Mouse (Mus musculus) thymus, adult 2 months (tissue): Measurements from ENCODE around the gene Rmdn2. TPM values are rescaled to one million over a fixed set of nuclear protein-coding genes. Genes with fewer than 3 reads are reported as not detected.

Source experiments
- DNase-seq: peaks from one replicate; pipeline ENCODE4 v3.0.0; 2021
- H3K27ac ChIP-seq: fragments of 200-500 bp; 2 replicates; pipeline ENCODE4 v1.5.1; 2012; ENCODE audit warnings: low read length, control low read depth; ENCODE audit not compliant: control insufficient read depth, insufficient read depth
- H3K27me3 ChIP-seq: fragments of 200-500 bp; 2 replicates; pipeline ENCODE4 v1.6.1; 2012; ENCODE audit warnings: mild to moderate bottlenecking, low read length, moderate library complexity, mixed read lengths; ENCODE audit not compliant: control insufficient read depth, insufficient read depth
- H3K36me3 ChIP-seq: fragments of 200-500 bp; 2 replicates; pipeline ENCODE4 v1.6.1; 2012; ENCODE audit warnings: mild to moderate bottlenecking, low read length, moderate library complexity; ENCODE audit not compliant: control insufficient read depth, insufficient read depth
- H3K4me1 ChIP-seq: fragments of 200-500 bp; replicated peaks from 2 replicates; pipeline ENCODE4 v1.6.1; 2012; ENCODE audit warnings: low read length; ENCODE audit not compliant: control insufficient read depth, insufficient read depth
- H3K4me3 ChIP-seq: fragments of 200-500 bp; 2 replicates; pipeline ENCODE4 v1.5.1; 2012; ENCODE audit warnings: mild to moderate bottlenecking, low read length, control low read depth, moderate library complexity; ENCODE audit not compliant: control insufficient read depth, insufficient read depth
- CTCF ChIP-seq: fragments of 200-500 bp; IDR thresholded peaks from 2 replicates; pipeline ENCODE4 v1.5.1; 2012; ENCODE audit warnings: mild to moderate bottlenecking, control low read depth, low read length, moderate library complexity, borderline replicate concordance; ENCODE audit not compliant: control insufficient read depth, poor library complexity, insufficient read depth; ENCODE audit errors: extremely low read depth
- POLR2A ChIP-seq: fragments of 200-500 bp; IDR thresholded peaks from 2 replicates; pipeline ENCODE4 v1.6.1; 2012; ENCODE audit warnings: mild to moderate bottlenecking, low read length, control low read depth, moderate library complexity; ENCODE audit not compliant: control insufficient read depth, poor library complexity, insufficient read depth; ENCODE audit errors: extremely low read depth
- WGBS: fragments of 180-500 bp; shearing (Covaris S2); methylation state at CpG from one replicate; pipeline ENCODE4 v1.1.7; 2018; 5-methylcytosine and 5-hydroxymethylcytosine counted together
- polyA plus RNA-seq: library from polyadenylated mRNA; depleted of rRNA; stranded (reverse); fragments of >200 nt; gene quantifications from 2 replicates; pipeline ENCODE4 v1.2.3, GENCODE M21; 2012

The Rmdn2 gene
- polyA plus RNA-seq, 1 experiment: 0.97 TPM

GRCm38 (mm10) chr17:79600108-79600507, 11.6 kb upstream of the Rmdn2 start:
- Histone ChIP-seq H3K36me3 (no peaks in the 10 kb centered on the region), H3K4me3 (no peak overlapping the region), H3K4me1 (peaks cover 2% of the 10 kb centered on the region), H3K27me3 (no peaks in the 10 kb centered on the region), H3K27ac (no peak overlapping the region)
- no peak for DNase-seq
- TF ChIP-seq CTCF: no peak
- TF ChIP-seq POLR2A: no peak
- 93% methylated on average over 4 of the region's 4 CpGs for WGBS

DNA sequence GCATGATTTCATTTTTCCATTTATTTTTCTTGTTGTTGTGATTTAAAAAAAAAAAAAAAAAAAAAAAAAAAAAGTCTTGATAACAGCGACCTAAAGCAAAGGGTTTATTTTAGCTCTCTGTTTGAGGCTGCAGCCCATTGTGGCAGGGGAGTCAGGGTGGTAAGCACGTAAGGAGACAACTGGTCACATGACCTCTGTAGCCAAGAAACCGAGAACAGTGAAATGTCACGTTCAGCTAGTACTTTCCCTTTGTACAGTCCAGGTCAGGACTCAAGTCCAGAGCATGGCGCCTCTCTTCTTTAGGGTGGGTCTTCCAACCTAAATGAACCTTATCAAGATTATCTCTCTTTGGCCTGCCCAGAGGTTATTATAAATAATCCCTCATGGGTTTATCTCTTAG, 9.3 kb upstream of the Rmdn2 start:
- DNase-seq: no peak
- Histone ChIP-seq H3K27ac (no peak overlapping the region), H3K36me3 (no peaks in the 10 kb centered on the region), H3K4me3 (no peak overlapping the region), H3K27me3 (no peaks in the 10 kb centered on the region), H3K4me1 (peaks cover 2% of the 10 kb centered on the region)
- TF ChIP-seq CTCF: no peak
- TF ChIP-seq POLR2A: no peak
- 76% methylated on average over 5 of the region's 5 CpGs for WGBS

DNA sequence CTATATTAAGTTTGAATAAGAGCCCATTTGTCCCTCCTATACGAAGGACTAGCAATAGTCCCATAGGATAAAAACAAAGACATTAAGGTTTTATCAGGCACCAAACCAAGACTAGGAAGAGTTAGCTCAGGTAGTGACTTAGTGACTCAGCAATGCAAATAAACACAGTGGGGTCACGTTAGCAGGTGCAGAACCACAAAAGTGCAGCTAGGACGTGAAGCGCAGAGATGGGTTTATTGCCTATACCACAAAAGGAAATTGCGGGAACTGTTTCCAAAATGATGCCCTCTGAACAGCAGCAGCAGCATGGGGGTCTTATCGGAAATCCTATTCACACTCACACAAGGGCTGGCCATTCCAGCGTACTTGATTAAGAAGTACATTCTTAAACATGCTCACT, 8.2 kb upstream of the Rmdn2 start:
- Histone ChIP-seq H3K27ac (no peak overlapping the region), H3K36me3 (no peaks in the 10 kb centered on the region), H3K4me1 (peaks cover 2% of the 10 kb centered on the region), H3K4me3 (no peak overlapping the region), H3K27me3 (no peaks in the 10 kb centered on the region)
- TF ChIP-seq CTCF (no peak), POLR2A (no peak)
- WGBS: 17% methylated on average over 7 of the region's 7 CpGs
- DNase-seq: peak; percentile 24

DNA sequence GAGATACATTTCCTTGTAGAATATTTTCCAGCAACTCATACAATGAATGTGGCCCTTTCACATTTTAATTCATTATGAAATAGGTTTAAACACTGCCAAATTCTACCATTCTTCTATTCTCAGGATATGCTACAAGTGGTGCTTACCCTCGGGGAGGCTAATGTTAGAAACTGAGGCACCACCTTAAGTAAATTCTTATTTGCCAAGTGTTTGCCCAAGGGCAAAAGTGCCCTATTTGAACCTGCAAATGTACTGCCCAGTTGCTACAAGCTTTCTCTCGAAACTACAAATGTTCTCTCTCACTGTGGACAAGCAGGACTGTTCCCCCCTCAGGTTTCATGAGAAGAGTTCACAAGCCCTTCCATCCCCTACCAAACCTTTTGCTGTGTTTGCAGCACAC, 5.9 kb upstream of the Rmdn2 start:
- no peak for DNase-seq
- no peaks in the 10 kb centered on the region for H3K27me3 ChIP-seq
- H3K4me1 ChIP-seq: peaks cover 2% of the 10 kb centered on the region
- H3K36me3 ChIP-seq: no peaks in the 10 kb centered on the region
- WGBS: 96% methylated on average over 2 of the region's 2 CpGs
- no peak for TF ChIP-seq CTCF
- H3K27ac ChIP-seq: no peak overlapping the region
- no peak overlapping the region for H3K4me3 ChIP-seq

DNA sequence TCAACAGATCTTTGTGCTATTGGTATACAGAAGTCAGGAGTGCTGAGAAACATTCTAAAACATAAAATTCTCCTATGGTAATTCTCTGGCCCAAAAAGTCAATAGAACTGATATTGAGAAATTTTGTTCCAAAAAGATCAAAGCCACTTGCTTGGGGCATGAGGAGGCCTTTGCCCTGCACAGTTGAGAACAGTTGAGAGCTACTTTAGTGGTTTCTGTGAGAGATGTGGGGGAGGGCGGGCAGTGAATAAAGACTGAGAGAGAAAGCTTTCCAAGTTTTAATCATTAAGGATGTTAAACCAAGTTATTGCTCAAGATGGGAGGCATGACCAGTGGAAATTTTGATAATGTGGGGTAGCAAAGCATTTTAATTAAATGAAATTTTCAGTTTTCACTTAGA, 2.0 kb upstream of the Rmdn2 start:
- H3K4me3 ChIP-seq: no peak overlapping the region
- no peaks in the 10 kb centered on the region for H3K36me3 ChIP-seq
- no peak overlapping the region for H3K27ac ChIP-seq
- peaks cover 1% of the 10 kb centered on the region; the same call in 1 of the 2 replicates for H3K4me1 ChIP-seq
- WGBS: 93% methylated on average over 1 of the region's 1 CpGs
- TF ChIP-seq POLR2A (no peak), CTCF (no peak)
- no peak for DNase-seq
- H3K27me3 ChIP-seq: no peaks in the 10 kb centered on the region

- no peak for DNase-seq
- H3K36me3 ChIP-seq: no peaks in the 10 kb centered on the region
- no peak overlapping the region for H3K27ac ChIP-seq
- no peak overlapping the region for H3K4me3 ChIP-seq
- TF ChIP-seq POLR2A (no peak), CTCF (no peak)
- 90% methylated on average over 9 of the region's 9 CpGs for WGBS
- peaks cover 3% of the 10 kb centered on the region; the same call in 1 of the 2 replicates for H3K4me1 ChIP-seq
- H3K27me3 ChIP-seq: no peaks in the 10 kb centered on the region
Measured at GRCm38 (mm10) chr17:79610163-79610755, 1.4 kb upstream of the Rmdn2 start.
